Mouse (Mus musculus) layer of hippocampus, postnatal 10 days (tissue): Measurements from ENCODE around the gene Syne4. TPM values are rescaled to one million over a fixed set of nuclear protein-coding genes. Genes with fewer than 3 reads are reported as not detected.

Experiments
- DNase-seq, 2 experiments: peaks; one replicate each; pipeline ENCODE4 v3.0.0; 2021; ENCODE audit warnings: low spot score in 2 of 2
- total RNA-seq, 2 experiments: library from RNA; stranded (reverse); gene quantifications; 2 replicates each; pipeline ENCODE4 v1.2.3; 2021

Syne4 gene
- total RNA-seq, 2 experiments from 2014 or later = 3.2 to 6.4 TPM

GRCm38 (mm10) chr7:30326427-30326826 is 11.8 kb downstream of the Syne4 start:
- no peak for DNase-seq

DNA sequence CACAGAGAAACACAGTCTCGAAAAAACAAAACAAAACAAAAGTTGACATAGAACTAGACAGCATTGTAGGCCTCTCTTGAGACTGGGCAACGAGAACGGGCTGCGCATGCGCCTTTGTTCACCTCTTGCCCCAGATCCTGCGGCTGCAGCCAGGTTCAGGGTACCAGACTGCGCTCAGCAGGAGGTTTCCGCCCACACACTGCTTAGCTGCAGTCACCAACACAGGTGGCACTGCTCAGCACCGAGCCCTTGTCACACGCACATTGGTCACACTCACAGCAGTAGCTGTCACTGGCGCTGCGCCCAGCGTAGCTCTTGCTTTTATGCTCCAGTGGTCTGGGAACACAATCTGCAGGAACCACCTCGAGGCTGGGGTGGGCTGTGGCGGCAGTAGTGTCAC is 12.5 kb downstream of the Syne4 start:
- DNase-seq = no peak

GRCm38 (mm10) chr7:30328379-30328778 is 13.8 kb downstream of the Syne4 start:
- no peak for DNase-seq

DNA sequence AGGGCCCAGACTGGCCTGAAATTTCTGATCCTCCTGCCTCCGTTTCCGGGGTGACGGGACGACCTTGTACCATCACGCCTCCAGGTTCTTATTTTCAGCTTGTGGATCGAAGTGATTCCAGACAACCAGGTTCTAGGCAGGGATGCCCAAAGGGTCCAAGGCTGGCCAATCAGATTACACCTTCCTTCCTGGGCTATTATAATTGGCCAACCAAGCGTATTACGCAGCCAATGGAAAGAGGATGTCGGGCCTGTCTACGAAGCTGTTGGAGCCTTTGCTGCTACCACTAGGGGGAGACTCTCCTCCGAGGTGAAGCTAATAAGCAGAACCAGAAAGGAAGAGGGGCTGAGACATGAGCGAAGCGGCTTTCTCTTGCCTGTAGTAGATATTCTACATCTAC is 17.3 kb downstream of the Syne4 start:
- DNase-seq = peak; percentile 84 to 87

DNA sequence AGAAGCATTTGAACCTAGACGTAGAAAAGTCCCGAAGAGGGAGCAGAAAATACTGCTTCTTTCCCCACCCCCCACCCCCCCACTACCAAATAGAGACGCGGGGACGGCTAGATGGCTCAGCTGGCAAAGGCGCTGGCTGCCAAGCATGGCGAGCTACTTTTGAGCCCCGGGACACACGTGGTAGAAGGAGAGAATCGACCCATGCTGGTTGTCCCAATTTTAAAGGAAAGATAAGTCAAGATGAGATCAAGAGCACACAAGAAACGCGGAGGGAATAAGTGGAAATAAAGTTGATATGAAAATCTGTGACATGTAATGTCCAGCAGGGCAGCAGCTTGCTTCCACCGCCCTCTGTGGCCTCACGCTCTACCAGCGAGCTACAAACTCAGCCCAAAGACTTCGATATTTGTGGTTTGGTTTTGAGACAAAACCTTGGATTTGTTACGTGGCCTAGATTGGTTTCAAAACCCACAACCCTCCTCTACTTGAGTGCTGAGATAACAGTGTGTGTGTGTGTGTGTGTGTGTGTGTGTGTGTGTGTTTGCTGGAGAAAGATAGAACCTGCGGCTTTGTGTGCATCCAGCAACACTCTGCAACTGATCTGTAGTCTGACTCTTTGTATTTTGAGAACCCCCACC is 18.1 kb downstream of the Syne4 start:
- DNase-seq = no peak

DNA sequence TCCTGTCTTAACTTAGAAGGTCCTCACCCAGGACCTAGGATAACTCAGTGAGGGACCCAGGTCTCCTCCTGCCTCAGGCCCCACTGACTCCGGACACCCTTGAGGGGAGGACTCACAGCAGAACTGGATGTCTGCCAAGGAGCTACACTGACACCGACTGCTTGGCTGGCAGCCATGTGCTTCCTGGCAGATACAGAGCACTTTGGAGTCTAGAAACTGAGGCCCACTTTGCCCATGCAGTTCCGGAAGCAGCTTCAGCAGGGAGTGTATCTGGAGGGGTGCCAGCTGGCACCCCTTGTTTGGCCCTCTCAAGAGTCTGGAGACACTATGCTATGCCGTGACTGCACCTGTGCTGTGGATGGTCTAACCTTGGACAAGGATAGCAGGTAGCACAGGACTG is 18.8 kb downstream of the Syne4 start:
- DNase-seq = peak; percentile 59 to 76

DNA sequence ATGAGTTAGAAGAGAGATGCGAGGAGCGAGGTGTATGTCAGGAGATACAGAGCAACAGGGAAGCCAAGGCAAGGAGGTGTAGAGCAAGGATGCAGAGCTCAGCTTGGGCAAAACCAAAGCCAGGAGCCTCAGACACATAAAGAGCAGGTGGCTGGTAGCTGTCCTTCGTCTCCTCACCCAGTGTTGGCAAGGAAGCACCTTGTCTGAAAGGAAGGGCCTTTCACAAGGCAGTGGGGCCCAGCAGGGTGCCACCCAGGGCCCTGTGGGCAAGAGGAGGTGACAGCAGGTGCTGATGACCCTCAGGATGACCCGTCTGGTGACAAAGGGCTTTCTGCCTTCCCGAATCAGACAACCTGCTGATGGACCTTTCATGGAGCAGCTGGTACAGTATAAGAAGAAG is 20.0 kb downstream of the Syne4 start:
- DNase-seq = no peak

DNA sequence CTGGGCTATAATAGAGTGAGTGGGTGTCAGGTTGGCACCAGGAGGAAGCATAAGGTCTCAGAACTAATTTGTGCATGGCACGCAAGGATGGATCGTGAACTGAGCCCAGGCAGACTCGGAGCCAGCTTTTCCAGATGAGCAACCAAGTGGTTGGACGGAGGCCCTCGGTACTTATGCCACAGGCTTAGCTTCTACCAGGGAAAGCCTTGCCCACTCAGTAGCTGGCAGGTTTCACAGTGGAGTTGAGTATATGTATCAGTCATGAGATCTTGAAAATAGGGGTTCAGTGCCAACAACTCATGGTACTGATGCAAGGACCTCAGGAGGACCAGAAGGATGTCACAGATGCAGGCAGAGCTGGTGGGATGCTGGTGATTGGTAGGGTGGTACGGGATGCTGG is 21.1 kb downstream of the Syne4 start:
- peak; percentile 57 to 63 for DNase-seq

- peak; percentile 93 for DNase-seq
These were observed 21.8 kb downstream of the Syne4 start for GRCm38 (mm10) chr7:30336384-30336783.

DNA sequence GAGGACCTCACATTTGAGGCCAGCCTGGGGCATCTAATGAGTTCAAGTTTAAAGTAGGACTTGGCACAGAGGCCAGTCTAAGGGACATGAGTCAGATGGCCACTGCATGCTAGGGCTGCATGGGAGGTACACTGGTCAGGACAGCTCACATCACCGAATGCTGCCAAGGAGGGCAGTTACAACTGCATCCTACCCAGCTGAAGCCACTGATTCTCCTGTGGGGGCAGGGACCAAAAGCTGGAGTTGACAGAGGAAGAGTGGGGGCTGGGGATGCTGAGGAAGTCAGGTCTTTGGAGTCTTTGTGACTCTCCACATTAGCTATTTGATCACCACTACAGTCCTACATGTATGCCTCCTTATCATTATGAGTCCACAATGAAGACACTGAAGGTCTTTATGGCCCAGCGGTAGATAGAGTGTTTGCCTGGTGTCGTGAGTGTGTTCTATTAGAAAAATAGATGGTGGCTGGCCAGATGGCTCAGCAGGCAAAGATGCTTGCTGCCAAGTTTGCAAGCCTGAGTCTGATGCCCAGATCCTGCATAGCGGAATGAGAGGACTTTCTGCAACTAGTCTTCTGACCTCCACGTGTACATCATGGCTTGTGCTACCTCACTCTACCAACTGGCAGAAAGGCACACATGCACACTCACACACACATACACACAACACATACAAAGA is 25.0 kb downstream of the Syne4 start:
- DNase-seq = peak in 1 of 2 experiments; percentile 45

DNA sequence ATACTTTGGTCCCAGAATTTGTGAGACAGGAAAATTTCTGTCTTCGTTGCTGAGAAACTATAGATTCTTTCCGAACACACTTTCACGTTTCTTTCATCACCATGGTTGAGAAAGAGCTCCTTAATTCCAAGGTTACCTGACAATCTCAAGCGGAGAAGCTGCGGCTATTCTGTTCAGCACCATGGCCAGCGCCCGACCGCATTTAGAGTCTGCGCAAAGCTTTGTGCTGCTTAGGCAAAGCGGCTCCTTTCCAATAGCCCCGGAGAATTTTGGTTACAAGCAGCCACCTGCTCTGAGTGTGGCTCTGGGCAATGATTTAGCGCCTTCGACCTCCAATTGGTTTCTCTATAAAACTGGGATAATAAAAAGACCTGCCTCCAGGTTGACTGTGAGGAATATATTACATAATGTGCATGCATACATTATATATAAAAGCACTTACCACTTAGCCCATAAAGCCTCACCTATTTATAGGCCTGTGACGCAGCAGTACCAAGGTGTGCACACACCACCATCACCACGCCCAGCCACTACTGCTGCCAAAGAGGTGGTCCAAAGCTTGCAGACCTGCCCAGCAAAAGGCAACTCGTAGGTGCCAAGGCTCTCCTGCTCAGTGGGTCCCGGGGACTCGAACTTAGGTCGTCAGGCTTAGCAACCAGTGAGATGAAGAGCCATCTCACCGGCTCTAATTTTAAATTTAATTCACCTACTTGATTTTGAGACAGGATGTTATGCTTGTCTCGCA is 32.2 kb downstream of the Syne4 start:
- peak; percentile 41 to 50 for DNase-seq

DNA sequence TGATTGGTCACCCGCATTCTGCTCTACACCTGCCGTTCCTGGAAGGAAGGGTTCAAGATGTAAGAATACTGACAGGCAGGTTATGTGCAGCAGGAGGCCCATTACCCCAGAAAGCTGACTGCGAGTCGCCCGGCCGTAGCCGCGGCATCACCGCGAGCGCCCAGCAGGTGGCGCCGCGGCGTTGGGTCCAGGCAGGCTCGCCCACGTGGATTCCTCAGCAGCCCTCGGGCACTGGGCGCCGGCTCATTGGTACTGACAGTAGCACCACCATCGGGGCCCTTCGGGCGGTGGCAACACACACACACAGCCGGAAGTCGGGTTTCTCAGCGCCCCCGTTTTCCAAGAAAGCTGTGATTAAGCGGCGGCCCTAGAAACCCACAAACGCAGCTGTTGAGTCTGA is 33.2 kb downstream of the Syne4 start:
- peak; percentile 65 to 81 for DNase-seq

- peak; percentile 84 to 86 for DNase-seq
These were observed 38.7 kb downstream of the Syne4 start for GRCm38 (mm10) chr7:30353279-30353822.

DNA sequence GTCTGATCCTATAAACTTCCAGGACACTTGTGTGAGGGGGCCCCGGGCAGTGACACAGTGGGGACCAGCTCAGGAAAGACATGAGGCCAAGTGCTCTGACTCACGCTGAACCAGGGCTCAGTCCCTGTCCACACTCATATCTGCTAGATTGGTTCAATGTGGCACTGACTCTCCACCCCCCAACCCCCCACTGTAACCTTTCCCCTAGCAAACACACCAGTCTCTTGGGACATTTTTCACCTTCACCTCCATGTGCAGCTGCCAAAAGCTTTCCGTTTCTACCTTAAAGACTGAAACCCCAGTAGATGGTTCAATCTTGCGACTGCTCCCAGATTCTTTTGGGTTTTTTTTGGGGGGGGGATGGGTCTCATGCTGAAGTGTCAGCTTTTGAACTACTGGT is 39.5 kb downstream of the Syne4 start:
- no peak for DNase-seq

- no peak for DNase-seq
These were observed 44.0 kb downstream of the Syne4 start for GRCm38 (mm10) chr7:30358378-30359186.

- no peak for DNase-seq
These were observed 44.8 kb downstream of the Syne4 start for GRCm38 (mm10) chr7:30359276-30359865.

GRCm38 (mm10) chr7:30360028-30360427 is 45.4 kb downstream of the Syne4 start:
- DNase-seq = no peak

DNA sequence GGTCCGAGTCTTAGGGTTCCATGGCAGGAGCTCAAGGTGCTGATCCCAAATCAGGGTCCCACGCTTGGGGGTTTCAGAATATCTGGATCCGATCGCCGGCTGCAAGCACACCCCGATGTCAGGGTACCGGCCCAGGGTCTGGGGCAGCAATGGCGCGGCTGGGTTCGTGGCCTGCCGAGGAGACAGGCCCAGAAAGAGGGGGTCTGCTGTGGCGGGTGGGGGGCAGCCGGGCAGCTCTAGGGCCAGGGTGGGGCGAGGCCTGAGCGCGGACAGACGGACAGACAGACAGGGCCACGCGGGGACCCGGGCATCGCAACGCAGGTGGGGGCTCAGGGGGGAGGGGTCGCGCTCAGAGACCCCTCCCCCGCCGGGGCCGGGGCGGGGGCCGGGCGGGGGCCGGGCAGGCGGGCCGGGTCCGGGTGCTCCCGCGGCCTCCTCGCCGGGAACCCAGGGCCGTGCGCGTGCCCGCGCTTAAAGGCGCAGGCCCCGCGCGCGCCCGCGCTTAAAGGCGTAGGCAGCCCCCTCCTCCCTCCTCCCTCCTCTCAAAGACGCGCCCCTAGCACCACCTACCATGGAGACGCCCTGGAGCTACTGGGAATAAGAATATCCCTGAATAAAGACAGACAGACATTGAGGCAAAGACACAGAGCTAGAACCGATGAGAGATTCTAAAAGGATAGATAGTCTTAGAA is 48.2 kb downstream of the Syne4 start, which contains the start of gene Lrfn3:
Gene Lrfn3, minus strand, starts transcription at position 121 of the 692 bp plus-strand sequence.
- peak; percentile 50 to 69 for DNase-seq

DNA sequence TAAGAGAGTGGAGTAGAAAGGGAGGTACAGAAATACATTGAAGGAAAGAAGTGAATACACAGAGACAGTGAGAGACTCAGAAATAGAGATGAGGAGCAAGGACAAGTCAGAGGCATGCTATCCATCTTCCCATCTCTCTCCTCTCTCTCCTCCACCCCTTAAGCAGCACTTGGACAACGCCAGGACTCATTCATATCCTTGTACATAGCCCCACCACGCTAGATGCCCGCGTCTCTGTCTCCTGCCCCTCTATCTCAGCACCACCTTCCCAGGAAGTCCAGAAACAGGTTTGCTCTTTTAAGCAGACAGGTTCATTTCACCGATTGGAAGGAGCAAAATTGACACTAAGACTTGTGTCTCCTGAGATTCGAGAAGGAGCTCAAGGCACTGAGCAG is 48.7 kb downstream of the Syne4 start:
- no peak for DNase-seq

- no peak for DNase-seq
These were observed 52.9 kb downstream of the Syne4 start for GRCm38 (mm10) chr7:30367466-30367865.
